Mouse (Mus musculus) ovary, adult 10 weeks (tissue): Measurements from ENCODE around the gene Tnpo2. TPM values are rescaled to one million over a fixed set of nuclear protein-coding genes. Genes with fewer than 3 reads are reported as not detected.

Experiments used
- polyA plus RNA-seq: library from polyadenylated mRNA; stranded (reverse); fragments of 350-450 nt; fragmentation: Illumina TruSeq; extraction: RNeasy Lipid Tissue Mini Kit (QIAGEN cat#74804); gene quantifications from one replicate; pipeline ENCODE4 v1.2.3, GENCODE M21; 2014

Tnpo2 gene
- polyA plus RNA-seq: 14.1 TPM

GRCm38 (mm10) chr8:85036718-85037365 lies at the start of gene Tnpo2:
Gene Tnpo2, plus strand, starts transcription at chr8:85036915.

GRCm38 (mm10) chr8:84990349-84990748 lies 46.4 kb upstream of the Tnpo2 start, which contains the start of gene Hook2:
Gene Hook2, plus strand, starts transcription at chr8:84990603.

GRCm38 (mm10) chr8:85014431-85014830 lies 22.3 kb upstream of the Tnpo2 start, which contains the start of gene Best2:
Gene Best2, minus strand, starts transcription at chr8:85014531.

GRCm38 (mm10) chr8:85025098-85025932 lies 11.4 kb upstream of the Tnpo2 start, which contains the start of gene Asna1:
Gene Asna1, minus strand, starts transcription at chr8:85025281.

GRCm38 (mm10) chr8:85026670-85027515 lies 9.8 kb upstream of the Tnpo2 start, which contains the start of gene Trir:
Gene Trir, plus strand, starts transcription at chr8:85026823.

GRCm38 (mm10) chr8:85059879-85060616 lies 23.3 kb downstream of the Tnpo2 start, which contains the start of gene Fbxw9:
Gene Fbxw9, plus strand, starts transcription at chr8:85060055.

GRCm38 (mm10) chr8:85067982-85068381 lies 31.3 kb downstream of the Tnpo2 start, which contains the start of gene Gm5741:
Gene Gm5741, minus strand, starts transcription at chr8:85067982.

GRCm38 (mm10) chr8:85071514-85072281 lies 35.0 kb downstream of the Tnpo2 start, which contains the start of gene Dhps:
Gene Dhps, plus strand, starts transcription at chr8:85071757.

GRCm38 (mm10) chr8:85080532-85081215 lies 44.0 kb downstream of the Tnpo2 start, which contains the start of gene Wdr83os:
Gene Wdr83os, plus strand, starts transcription at chr8:85080740.

GRCm38 (mm10) chr8:85081216-85081555 lies 44.5 kb downstream of the Tnpo2 start, which contains the start of gene Wdr83:
Gene Wdr83, minus strand, starts transcription at chr8:85081306.

GRCm38 (mm10) chr8:85083108-85083813 lies 46.5 kb downstream of the Tnpo2 start, which contains the start of gene Man2b1:
Gene Man2b1, plus strand, starts transcription at chr8:85083270.

Other genes starting within 250 kb of the Tnpo2 start
- gene Nfix, start 236.6 kb upstream of the Tnpo2 start, polyA plus RNA-seq: 44.0 TPM
- gene Dand5, start 214.1 kb upstream of the Tnpo2 start, polyA plus RNA-seq: 2.4 TPM
- gene Gadd45gip1, start 205.4 kb upstream of the Tnpo2 start, polyA plus RNA-seq: 1.1 TPM
- 3.2 TPM for gene Rad23a, start 196.2 kb upstream of the Tnpo2 start, polyA plus RNA-seq
- 1,005 TPM for gene Calr, start 190.0 kb upstream of the Tnpo2 start, polyA plus RNA-seq
- 4.1 TPM for gene Farsa, start 179.9 kb upstream of the Tnpo2 start, polyA plus RNA-seq
- gene Syce2, start 164.8 kb upstream of the Tnpo2 start, polyA plus RNA-seq: 32.4 TPM
- 32.8 TPM for gene Gcdh, start 143.0 kb upstream of the Tnpo2 start, polyA plus RNA-seq
- gene Klf1, start 135.0 kb upstream of the Tnpo2 start, polyA plus RNA-seq: not detected
- gene Dnase2a, start 128.4 kb upstream of the Tnpo2 start, polyA plus RNA-seq: 2.5 TPM
- not detected for gene Mast1, start 99.6 kb upstream of the Tnpo2 start, polyA plus RNA-seq
- gene Rtbdn, start 89.9 kb upstream of the Tnpo2 start, polyA plus RNA-seq: not detected
- not detected for gene Gm49661, start 67.5 kb upstream of the Tnpo2 start, polyA plus RNA-seq
- 36.9 TPM for gene Prdx2, start 67.3 kb upstream of the Tnpo2 start, polyA plus RNA-seq
- 2.6 TPM for gene Rnaseh2a, start 67.1 kb upstream of the Tnpo2 start, polyA plus RNA-seq
- gene Junb, start 58.2 kb upstream of the Tnpo2 start, polyA plus RNA-seq: 0.34 TPM
- 2.3 TPM for gene Hook2, start 46.3 kb upstream of the Tnpo2 start, polyA plus RNA-seq
- gene Best2, start 22.4 kb upstream of the Tnpo2 start, polyA plus RNA-seq: not detected
- 6.7 TPM for gene Asna1, start 11.6 kb upstream of the Tnpo2 start, polyA plus RNA-seq
- 5.3 TPM for gene Trir, start 10.1 kb upstream of the Tnpo2 start, polyA plus RNA-seq
- 1.5 TPM for gene Fbxw9, start 23.1 kb downstream of the Tnpo2 start, polyA plus RNA-seq
- gene Gm5741, start 31.1 kb downstream of the Tnpo2 start, polyA plus RNA-seq: not detected
- 19.0 TPM for gene Dhps, start 34.8 kb downstream of the Tnpo2 start, polyA plus RNA-seq
- gene Wdr83os, start 43.8 kb downstream of the Tnpo2 start, polyA plus RNA-seq: 2.8 TPM
- gene Wdr83, start 44.4 kb downstream of the Tnpo2 start, polyA plus RNA-seq: 1.00 TPM
- gene Man2b1, start 46.4 kb downstream of the Tnpo2 start, polyA plus RNA-seq: 6.1 TPM
- 11.3 TPM for gene Zfp791, start 86.2 kb downstream of the Tnpo2 start, polyA plus RNA-seq
- not detected for gene Cks1brt, start 115.0 kb downstream of the Tnpo2 start, polyA plus RNA-seq
- not detected for gene Olfr371, start 189.1 kb downstream of the Tnpo2 start, polyA plus RNA-seq